Mouse (Mus musculus) heart, postnatal 0 days (tissue): Measurements from ENCODE around the gene Gm33543. TPM values are rescaled to one million over a fixed set of nuclear protein-coding genes. Genes with fewer than 3 reads are reported as not detected.

Experiments
- ATAC-seq: fragments of 200-750 bp; cut with Nextera tagmentation; 2 replicates; pipeline ENCODE4 v1.8.0; 2017; ENCODE audit warnings: low read depth, moderate number of reproducible peaks, moderate library complexity; ENCODE audit not compliant: insufficient read depth
- DNase-seq: peaks from one replicate; pipeline ENCODE4 v3.0.0-alpha.2; 2016; ENCODE audit warnings: low spot score
- H3K27ac ChIP-seq: fragments of 300-500 bp; sonication (generic); 2 replicates; pipeline ENCODE4 v1.5.1; 2014; ENCODE audit warnings: low read depth, mild to moderate bottlenecking
- H3K27me3 ChIP-seq: fragments of 300-500 bp; sonication (generic); 2 replicates; pipeline ENCODE4 v1.6.1; 2014; ENCODE audit warnings: low read length, mixed read lengths; ENCODE audit not compliant: control insufficient read depth, insufficient read depth
- H3K36me3 ChIP-seq: fragments of 300-500 bp; sonication (generic); replicated peaks from 2 replicates; pipeline ENCODE4 v1.6.1; 2014; ENCODE audit warnings: low read length, mixed read lengths; ENCODE audit not compliant: control insufficient read depth, insufficient read depth
- H3K4me1 ChIP-seq: fragments of 300-500 bp; sonication (generic); 2 replicates; pipeline ENCODE4 v1.6.1; 2014; ENCODE audit warnings: antibody characterized with exemption; ENCODE audit not compliant: control insufficient read depth, insufficient read depth
- H3K4me2 ChIP-seq: fragments of 300-500 bp; sonication (generic); 2 replicates; pipeline ENCODE4 v1.6.1; 2014; ENCODE audit warnings: low read depth, mild to moderate bottlenecking, low read length, moderate library complexity
- H3K4me3 ChIP-seq: fragments of 300-500 bp; sonication (generic); 2 replicates; pipeline ENCODE4 v1.5.1; 2014; ENCODE audit warnings: low read depth, low read length
- H3K9ac ChIP-seq: fragments of 300-500 bp; sonication (generic); replicated peaks from 2 replicates; pipeline ENCODE4 v1.6.1; 2014; ENCODE audit warnings: low read depth, low read length, mixed read lengths
- H3K9me3 ChIP-seq: fragments of 300-500 bp; sonication (generic); replicated peaks from 2 replicates; pipeline ENCODE4 v1.6.1; 2016; ENCODE audit warnings: low read length; ENCODE audit not compliant: control insufficient read depth
- CTCF ChIP-seq: IDR thresholded peaks from 2 replicates; pipeline ENCODE4 v1.5.1; 2016; ENCODE audit warnings: antibody characterized with exemption, control low read depth, low read depth
- EP300 ChIP-seq: IDR thresholded peaks from 2 replicates; pipeline ENCODE4 v1.6.1; 2016; ENCODE audit warnings: antibody characterized with exemption, low read depth
- WGBS: fragments of 180-500 bp; shearing (Covaris S2); extraction: QIAGEN DNeasy Blood & Tissue Kit; methylation state at CpG from one replicate; pipeline ENCODE4 v1.1.7; 2014; 5-methylcytosine and 5-hydroxymethylcytosine counted together
- polyA plus RNA-seq: library from polyadenylated mRNA; unstranded; fragments of >200 nt; fragmentation: Nextera tagmentation; extraction: Ambion mirVana; gene quantifications from 2 replicates; pipeline ENCODE4 v1.2.1, GENCODE M21; 2015
- total RNA-seq: library from RNA; depleted of rRNA; stranded (reverse); fragments of >200 nt; gene quantifications from 2 replicates; pipeline ENCODE4 v1.2.3, GENCODE M21; 2014; ENCODE audit warnings: low replicate concordance; rRNA removed

Gene Gm33543
- total RNA-seq: 0.58 TPM in 1 of 2 replicates, not detected in the other
- 0.26 and 0.55 TPM in 2 replicates for polyA plus RNA-seq

GRCm38 (mm10) chr10:95842789-95843637 lies at the start of gene Gm33543:
TSS of gene Gm33543 (minus strand) at chr10:95842930.
- Histone ChIP-seq H3K9me3 (no peaks in the 10 kb centered on the region), H3K9ac (no peak within 1 kb of the TSS), H3K36me3 (no peaks in the 10 kb centered on the region), H3K27me3 (no peaks in the 10 kb centered on the region), H3K4me2 (no peak within 1 kb of the TSS), H3K27ac (no peak within 1 kb of the TSS), H3K4me1 (peaks cover 3% of the 10 kb centered on the region; the same call in 1 of the 2 replicates), H3K4me3 (no peak within 1 kb of the TSS)
- 82% methylated on average over 9 of the region's 9 CpGs for WGBS
- no peak for ATAC-seq
- TF ChIP-seq CTCF: no peak
- TF ChIP-seq EP300: no peak
- no peak for DNase-seq

- Histone ChIP-seq H3K4me1 (peaks cover 5% of the 10 kb centered on the region; the same call in 1 of the 2 replicates), H3K27me3 (no peaks in the 10 kb centered on the region), H3K9me3 (no peaks in the 10 kb centered on the region), H3K9ac (no peak overlapping the region), H3K4me3 (no peak overlapping the region), H3K4me2 (no peak overlapping the region), H3K36me3 (no peaks in the 10 kb centered on the region), H3K27ac (no peak overlapping the region)
- ATAC-seq: no peak
- TF ChIP-seq EP300: no peak
- no peak for TF ChIP-seq CTCF
- WGBS: 75% methylated on average over 9 of the region's 9 CpGs
- no peak for DNase-seq
These were observed 49.4 kb upstream of the Gm33543 start for GRCm38 (mm10) chr10:95892132-95892531.

GRCm38 (mm10) chr10:95891214-95891960 lies 48.7 kb upstream of the Gm33543 start:
- TF ChIP-seq EP300: no peak
- TF ChIP-seq CTCF: no peak
- no peaks in the 10 kb centered on the region for H3K36me3 ChIP-seq
- no peak overlapping the region for H3K4me2 ChIP-seq
- H3K9me3 ChIP-seq: no peaks in the 10 kb centered on the region
- no peaks in the 10 kb centered on the region for H3K27me3 ChIP-seq
- H3K4me1 ChIP-seq: peaks cover 5% of the 10 kb centered on the region; the same call in 1 of the 2 replicates
- no peak for ATAC-seq
- H3K9ac ChIP-seq: no peak overlapping the region
- 75% methylated on average over 7 of the region's 7 CpGs for WGBS
- no peak for DNase-seq
- H3K4me3 ChIP-seq: no peak overlapping the region
- H3K27ac ChIP-seq: no peak overlapping the region

GRCm38 (mm10) chr10:95883761-95884517 lies 41.2 kb upstream of the Gm33543 start:
- DNase-seq: no peak
- 53% methylated on average over 7 of the region's 7 CpGs for WGBS
- H3K27me3 ChIP-seq: no peaks in the 10 kb centered on the region
- H3K9me3 ChIP-seq: no peaks in the 10 kb centered on the region
- H3K4me2 ChIP-seq: no peak overlapping the region
- no peaks in the 10 kb centered on the region for H3K4me1 ChIP-seq
- H3K36me3 ChIP-seq: no peaks in the 10 kb centered on the region
- no peak overlapping the region for H3K27ac ChIP-seq
- H3K4me3 ChIP-seq: no peak overlapping the region
- no peak for ATAC-seq
- TF ChIP-seq EP300 (no peak), CTCF (no peak)
- H3K9ac ChIP-seq: no peak overlapping the region

- Histone ChIP-seq H3K9me3 (no peaks in the 10 kb centered on the region), H3K4me3 (no peak overlapping the region), H3K4me2 (no peak overlapping the region; the same call in 1 of the 2 replicates), H3K4me1 (no peaks in the 10 kb centered on the region), H3K27ac (no peak overlapping the region), H3K9ac (no peak overlapping the region), H3K27me3 (no peaks in the 10 kb centered on the region), H3K36me3 (no peaks in the 10 kb centered on the region)
- ATAC-seq (no peak), DNase-seq (no peak)
- WGBS: 60% methylated on average over 9 of the region's 9 CpGs
- TF ChIP-seq CTCF (no peak), EP300 (no peak)
These were observed 39.3 kb upstream of the Gm33543 start for GRCm38 (mm10) chr10:95882036-95882435.
